Mouse (Mus musculus) kidney, adult 18-20 months (tissue): Measurements from ENCODE around the gene Eif2b3.

Experiments used
- DNase-seq: peaks from one replicate; pipeline ENCODE4 v3.0.0; 2021

Eif2b3 gene

DNA sequence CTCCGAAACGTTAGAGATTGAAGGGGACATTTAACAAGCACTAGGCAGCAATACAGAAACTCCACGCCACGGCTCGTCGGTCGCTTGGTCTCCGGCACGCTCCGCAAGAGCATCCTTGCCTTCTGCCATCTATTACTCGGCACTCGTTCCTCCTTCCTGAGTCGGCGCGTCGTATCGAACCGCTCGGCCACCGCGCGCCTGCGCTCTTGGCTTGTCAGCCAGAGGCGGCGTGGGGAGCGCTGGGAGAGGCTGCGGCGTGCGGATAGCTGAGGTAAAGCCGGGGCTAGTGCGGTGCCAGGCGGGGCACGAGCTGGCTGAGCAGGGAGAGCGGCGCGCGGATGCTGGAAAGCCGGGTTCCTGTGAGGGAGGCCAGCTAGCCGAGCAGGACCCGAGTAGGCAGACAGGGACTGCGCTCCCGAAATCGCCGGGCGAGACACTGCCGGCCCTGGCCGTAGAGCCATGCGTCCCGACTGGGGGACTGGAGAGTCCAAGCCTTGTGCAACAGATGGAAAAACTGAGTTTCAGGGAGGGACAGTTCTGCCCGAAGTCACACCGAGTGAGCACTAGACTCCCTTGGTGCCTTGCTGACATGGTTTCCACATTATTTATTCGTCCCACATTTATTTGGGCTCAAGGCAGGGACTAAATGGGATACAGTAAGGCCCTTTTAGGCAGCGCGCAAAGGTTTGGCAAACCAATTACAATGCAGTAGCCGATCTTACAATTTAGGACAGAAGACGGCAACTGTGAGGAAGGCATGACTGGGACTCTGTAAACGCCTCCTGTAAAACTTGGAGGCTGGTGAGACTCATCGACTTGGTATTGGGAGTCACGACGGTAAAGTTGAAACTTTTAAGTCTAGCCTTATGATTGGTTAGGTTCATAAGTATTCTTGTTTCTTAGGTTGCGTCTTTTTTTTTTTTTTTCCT is at the start of gene Eif2b3:
Gene Eif2b3, plus strand, starts transcription at position 197 of the 929 bp plus-strand sequence.
- peak; percentile 88 for DNase-seq

GRCm38 (mm10) chr4:116976503-116976902 is 42.7 kb upstream of the Eif2b3 start:
- DNase-seq: no peak

DNA sequence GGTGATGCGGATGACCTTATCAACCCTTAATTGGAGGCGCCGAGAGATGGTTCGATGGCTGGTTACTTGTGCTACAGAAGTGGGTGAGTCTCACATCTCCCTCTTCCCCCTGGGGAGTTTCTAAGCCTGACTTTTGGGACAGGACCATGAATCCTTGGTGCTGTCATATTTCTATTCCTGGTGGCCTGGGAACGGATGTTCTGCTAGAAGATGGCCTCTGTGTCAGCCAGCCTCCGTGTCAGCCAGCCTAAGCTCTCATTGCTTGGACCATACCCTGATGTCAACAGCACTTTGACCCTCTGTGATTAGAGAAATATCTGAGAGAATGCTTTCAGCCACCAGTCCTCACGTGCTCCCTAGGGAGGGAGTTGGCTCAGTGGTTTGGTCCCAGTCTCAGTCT is 33.5 kb upstream of the Eif2b3 start:
- no peak for DNase-seq

- DNase-seq: peak; percentile 75
These were observed 32.6 kb upstream of the Eif2b3 start for GRCm38 (mm10) chr4:116986400-116987121.

- no peak for DNase-seq
These were observed 32.1 kb upstream of the Eif2b3 start for GRCm38 (mm10) chr4:116987122-116987456.

GRCm38 (mm10) chr4:116989731-116990130 is 29.5 kb upstream of the Eif2b3 start:
- no peak for DNase-seq

DNA sequence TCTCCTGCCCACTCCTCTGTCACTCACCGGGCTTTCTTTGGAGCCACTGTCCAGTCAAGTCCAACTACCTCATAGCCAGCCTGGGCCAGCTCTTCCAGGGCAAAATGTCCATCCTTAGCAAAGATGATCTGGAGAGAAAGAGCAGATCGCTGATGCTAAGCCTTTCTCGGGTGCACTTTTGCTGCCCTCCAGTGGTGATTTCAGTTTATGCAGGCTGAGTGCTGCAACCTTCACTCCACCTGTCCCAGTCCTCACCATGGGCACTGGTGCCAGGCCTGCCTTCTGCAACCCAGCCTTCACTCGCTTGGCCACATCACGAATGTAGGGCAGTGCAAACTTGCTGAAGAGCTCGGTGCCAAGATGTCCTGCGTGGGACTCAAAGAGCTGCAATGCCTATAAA is 27.8 kb upstream of the Eif2b3 start:
- peak; percentile 88 for DNase-seq

- peak; percentile 97 for DNase-seq
These were observed 25.3 kb upstream of the Eif2b3 start, which contains the start of gene Urod for GRCm38 (mm10) chr4:116993672-116994621. TSS of gene Urod (minus strand) at chr4:116994413.

DNA sequence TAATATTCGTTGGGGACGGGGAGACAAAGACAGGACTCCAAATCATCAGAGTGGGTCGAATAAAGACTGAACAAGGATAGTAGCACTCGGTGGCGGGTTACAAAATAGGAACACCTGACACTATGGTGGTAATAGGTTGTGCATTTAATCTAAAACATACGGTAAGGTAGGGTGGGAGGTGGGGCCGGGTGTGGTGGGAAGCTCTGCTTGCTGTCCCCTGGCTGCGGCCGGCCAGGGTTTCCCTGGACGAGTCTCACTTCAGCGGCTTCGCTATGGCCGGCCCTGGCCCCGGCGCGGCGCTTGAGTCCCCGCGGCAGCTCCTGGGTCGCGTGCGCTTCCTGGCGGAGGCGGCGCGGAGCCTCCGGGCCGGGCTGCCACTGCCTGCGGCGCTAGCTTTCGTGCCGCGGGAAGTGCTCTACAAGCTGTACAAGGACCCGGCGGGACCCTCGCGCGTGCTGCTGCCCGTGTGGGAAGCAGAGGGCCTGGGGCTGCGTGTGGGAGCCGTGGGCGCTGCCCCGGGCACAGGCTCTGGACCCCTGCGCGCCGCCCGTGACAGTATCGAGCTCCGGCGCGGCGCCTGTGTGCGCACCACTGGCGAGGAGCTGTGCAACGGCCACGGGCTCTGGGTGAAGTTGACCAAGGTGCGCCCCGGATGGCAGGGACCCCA is 23.9 kb upstream of the Eif2b3 start, which contains the start of gene Hectd3:
Gene Hectd3, plus strand, starts transcription at position 187 of the 667 bp plus-strand sequence.
- peak; percentile 76 for DNase-seq

DNA sequence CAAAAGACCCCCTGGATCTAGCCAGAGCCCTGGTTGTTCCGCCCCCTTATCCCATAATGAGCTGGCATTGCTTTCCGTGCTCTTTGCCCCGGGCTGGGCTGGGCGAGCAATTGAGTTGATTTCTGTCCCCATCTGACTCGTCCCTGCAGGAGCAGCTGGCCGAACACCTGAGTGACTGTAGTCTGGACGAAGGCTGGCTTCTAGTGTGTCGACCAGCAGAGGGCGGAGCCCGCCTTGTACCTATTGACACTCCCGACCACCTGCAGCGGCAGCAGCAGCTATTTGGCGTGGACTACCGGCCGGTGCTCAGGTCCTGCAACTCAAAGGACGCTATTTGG is 23.4 kb upstream of the Eif2b3 start:
- peak; percentile 80 for DNase-seq

GRCm38 (mm10) chr4:116999513-117000154 is 19.6 kb upstream of the Eif2b3 start:
- no peak for DNase-seq

GRCm38 (mm10) chr4:117001957-117002356 is 17.2 kb upstream of the Eif2b3 start:
- no peak for DNase-seq

DNA sequence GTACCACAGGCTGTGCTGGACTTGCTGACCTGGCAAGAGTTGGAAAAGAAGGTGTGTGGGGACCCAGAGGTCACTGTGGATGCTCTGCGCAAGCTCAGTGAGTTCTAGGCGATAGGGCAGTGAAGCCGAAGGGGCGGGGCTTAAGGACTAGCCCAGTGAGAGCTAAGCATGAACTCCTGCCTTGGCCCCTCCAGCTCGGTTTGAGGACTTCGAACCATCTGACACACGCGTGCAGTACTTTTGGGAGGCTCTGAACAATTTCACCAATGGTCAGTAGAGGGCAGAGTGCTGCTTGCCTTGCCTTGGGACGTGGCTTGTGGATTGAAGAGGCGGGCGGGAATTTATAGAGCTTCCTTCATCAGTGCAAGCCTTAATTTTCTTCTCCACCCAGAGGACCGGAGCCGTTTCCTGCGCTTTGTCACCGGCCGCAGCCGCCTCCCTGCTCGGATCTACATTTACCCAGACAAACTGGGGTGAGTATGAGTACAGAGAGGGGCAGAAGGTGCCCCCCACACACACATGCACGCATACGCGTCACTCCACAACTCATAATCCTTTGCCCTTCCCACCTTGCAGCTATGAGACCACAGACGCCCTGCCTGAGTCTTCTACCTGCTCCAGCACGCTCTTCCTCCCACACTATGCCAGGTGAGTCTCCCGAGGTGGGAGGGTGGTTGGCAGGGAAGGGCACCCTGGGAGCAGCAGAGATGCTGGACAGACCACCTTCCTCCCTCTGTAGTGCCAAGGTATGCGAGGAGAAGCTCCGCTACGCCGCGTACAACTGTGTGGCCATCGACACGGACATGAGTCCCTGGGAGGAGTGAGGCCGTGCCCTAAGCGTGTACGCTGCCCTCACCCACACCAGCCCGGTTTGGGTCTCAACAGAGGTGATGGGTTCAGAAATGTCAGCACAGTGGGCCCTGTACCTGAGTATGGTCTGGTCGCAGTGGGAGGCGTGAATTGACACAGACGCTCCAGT is 16.4 kb upstream of the Eif2b3 start:
- DNase-seq: peak; percentile 66

GRCm38 (mm10) chr4:117004649-117005048 is 14.6 kb upstream of the Eif2b3 start:
- DNase-seq: no peak

DNA sequence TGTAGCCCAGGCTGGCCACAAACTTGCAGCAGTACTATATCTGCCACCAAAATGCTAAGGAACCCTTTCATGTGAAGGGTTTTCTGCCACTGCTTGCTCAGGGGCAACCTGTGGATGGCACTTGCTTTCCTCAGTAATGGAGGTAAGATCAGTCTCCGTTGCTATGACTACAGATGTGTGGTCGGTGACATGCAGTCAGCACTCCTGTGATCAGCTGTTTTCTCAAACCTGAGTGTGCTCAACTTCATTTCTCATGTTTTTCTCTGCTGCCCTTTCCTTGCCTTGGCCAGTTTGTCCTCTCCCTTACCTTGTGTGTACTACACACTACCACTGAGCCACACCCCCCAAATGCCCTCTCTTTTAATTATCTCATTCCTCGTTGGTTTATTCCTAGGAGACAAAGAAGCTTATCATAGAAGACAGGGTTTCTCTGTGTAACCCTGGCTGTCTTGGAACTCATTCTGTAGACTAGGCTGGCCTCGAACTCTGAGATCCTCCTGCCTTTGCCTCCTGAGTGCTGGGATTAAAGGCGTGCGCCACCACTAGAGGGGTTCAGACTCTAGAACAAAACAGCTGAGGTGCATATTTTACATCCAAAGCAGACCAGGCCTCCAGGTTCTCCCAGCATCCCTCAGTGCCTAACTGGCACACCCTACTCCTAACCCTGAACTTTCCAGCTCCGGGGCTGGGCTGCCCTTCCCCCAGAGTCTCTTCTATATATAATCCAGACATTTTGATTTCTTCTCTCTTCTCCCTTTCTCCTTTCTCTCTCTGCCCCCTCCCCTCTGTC is 13.4 kb upstream of the Eif2b3 start:
- DNase-seq: no peak

- DNase-seq: no peak
These were observed 12.1 kb upstream of the Eif2b3 start for GRCm38 (mm10) chr4:117007058-117007457.

GRCm38 (mm10) chr4:117010231-117010630 is 9.0 kb upstream of the Eif2b3 start:
- DNase-seq: no peak

GRCm38 (mm10) chr4:117013596-117013995 is 5.6 kb upstream of the Eif2b3 start:
- no peak for DNase-seq

GRCm38 (mm10) chr4:117014901-117015415 is 4.2 kb upstream of the Eif2b3 start:
- DNase-seq: no peak
